Mouse (Mus musculus) retina, adult 2 months (tissue): ENCODE results near the gene Pnpla5.
A peak's percentile ranks its signal among the peaks of the same experiment; 100 is the strongest.
"Not testable (repeated sequence)": the region's sequence is repeated elsewhere in the genome, so short reads cannot be mapped to it uniquely, and the experiment has no call there.

Experiments
- DNase-seq: peaks from one replicate; pipeline ENCODE4 v3.0.0-alpha.2; 2012; ENCODE audit warnings: low read depth, low spot score

The Pnpla5 gene

GRCm38 (mm10) chr15:84123075-84123474 is at the start of gene Pnpla5:
Pnpla5 (minus strand) TSS chr15:84123175.
- no peak for DNase-seq

- DNase-seq: no peak
Measured at GRCm38 (mm10) chr15:84171166-84171565, 48.2 kb upstream of the Pnpla5 start.

- no peak for DNase-seq
Measured at GRCm38 (mm10) chr15:84169511-84169910, 46.5 kb upstream of the Pnpla5 start.

- peak; percentile 77 for DNase-seq
Measured at GRCm38 (mm10) chr15:84168170-84169161, 45.5 kb upstream of the Pnpla5 start.

GRCm38 (mm10) chr15:84167600-84167999 is 44.6 kb upstream of the Pnpla5 start, which contains the start of gene Pnpla3:
Pnpla3 (plus strand) TSS chr15:84167837.
- peak; percentile 96 for DNase-seq

GRCm38 (mm10) chr15:84166818-84167217 is 43.8 kb upstream of the Pnpla5 start:
- no peak for DNase-seq

- DNase-seq: no peak
Measured at GRCm38 (mm10) chr15:84161871-84162270, 38.9 kb upstream of the Pnpla5 start.

- DNase-seq: not testable (repeated sequence)
Measured at GRCm38 (mm10) chr15:84157530-84157929, 34.6 kb upstream of the Pnpla5 start.

GRCm38 (mm10) chr15:84156158-84156557 is 33.2 kb upstream of the Pnpla5 start:
- no peak for DNase-seq

GRCm38 (mm10) chr15:84140929-84141328 is 18.0 kb upstream of the Pnpla5 start:
- no peak for DNase-seq

- DNase-seq: no peak
Measured at GRCm38 (mm10) chr15:84140109-84140508, 17.1 kb upstream of the Pnpla5 start.

- no peak for DNase-seq
Measured at GRCm38 (mm10) chr15:84139592-84140005, 16.6 kb upstream of the Pnpla5 start.

GRCm38 (mm10) chr15:84136473-84137415 is 13.8 kb upstream of the Pnpla5 start:
- no peak for DNase-seq

GRCm38 (mm10) chr15:84135472-84135871 is 12.5 kb upstream of the Pnpla5 start:
- DNase-seq: no peak

GRCm38 (mm10) chr15:84133440-84133839 is 10.5 kb upstream of the Pnpla5 start:
- DNase-seq: no peak

- DNase-seq: no peak
Measured at GRCm38 (mm10) chr15:84131971-84132370, 9.0 kb upstream of the Pnpla5 start.

GRCm38 (mm10) chr15:84131096-84131786 is 8.3 kb upstream of the Pnpla5 start:
- DNase-seq: no peak

- DNase-seq: no peak
Measured at GRCm38 (mm10) chr15:84126871-84127270, 3.9 kb upstream of the Pnpla5 start.

- DNase-seq: no peak
Measured at GRCm38 (mm10) chr15:84126447-84126846, 3.5 kb upstream of the Pnpla5 start.

- DNase-seq: no peak
Measured at GRCm38 (mm10) chr15:84124086-84124485, 1.1 kb upstream of the Pnpla5 start.

GRCm38 (mm10) chr15:84121036-84121435 is 1.9 kb downstream of the Pnpla5 start:
- no peak for DNase-seq
